20 mouse cellular contexts compared by ENCODE assay signal in genomic region chr6:141136664-141137375, GRCm38 (mm10).
DNase-seq lines count a peak whose midpoint lies in the region; ATAC-seq and TF ChIP-seq lines count a peak whose summit lies in the region.
"Had no signal": no experiment of that assay in that cellular context is flagged by ENCODE, and none has a peak within 500 bp of the region (broad histone marks: within the 10 kb centered on the region; RNA-seq: fewer than 3 reads in every experiment).

No protein-coding gene starts in this region.

- TF ChIP-seq CTCF in cerebellum, adult 2 months (IDR thresholded peaks at IDR 0.05; ENCODE audit: borderline replicate concordance, insufficient read depth, low read depth, low read length), result no peak
- no peak for TF ChIP-seq CTCF in hindbrain, postnatal 0 days (IDR thresholded peaks at IDR 0.05; ENCODE audit: low read depth)

- TF ChIP-seq POLR2A in cerebellum, adult 2 months (IDR thresholded peaks at IDR 0.05; ENCODE audit: borderline replicate concordance, insufficient read depth, low read length), result no peak

- no peak overlapping the region for H3K27ac ChIP-seq in cerebellum, adult 2 months (ENCODE audit: insufficient read depth, low read length)
- no peak overlapping the region for H3K27ac ChIP-seq in hindbrain, postnatal 0 days
- H3K27ac ChIP-seq in hindbrain, embryonic 10.5 days, result no peak overlapping the region
- H3K27ac ChIP-seq in midbrain, embryonic 11.5 days (ENCODE audit: low read depth, low read length), result no peak overlapping the region
- H3K27ac ChIP-seq in midbrain, embryonic 16.5 days (ENCODE audit: low read length), result no peak overlapping the region
- H3K27ac ChIP-seq: liver, embryonic 12.5 days had no signal

- peak; percentile 8 to 25 for DNase-seq in cerebellum, postnatal 10 days
- DNase-seq in cerebellum, adult 2 months, result no peak
- DNase-seq in hindbrain, postnatal 0 days (ENCODE audit: low spot score), result peak; percentile 5
- no peak for DNase-seq in hindbrain, embryonic 10.5 days (ENCODE audit: low spot score)
- no peak for DNase-seq in midbrain, embryonic 11.5 days (ENCODE audit: low spot score, missing footprints)
- DNase-seq in thymus, postnatal 4 days, result no peak
- no peak for DNase-seq in heart, postnatal 14 days
- DNase-seq: adrenal gland, adult 2 months; cerebellum, adult 11-12 months; heart, postnatal 4 days; kidney, adult 11 months; lung, embryonic 14.5 days; lung, postnatal 4 days; right cerebral cortex, postnatal 25 days had no signal

- 39% methylated on average over 12 of the region's 12 CpGs for WGBS in cerebellum, adult 2 months
- 61% methylated on average over 12 of the region's 12 CpGs for WGBS in hindbrain, postnatal 0 days
- 73% methylated on average over 12 of the region's 12 CpGs for WGBS in hindbrain, embryonic 10.5 days
- 71% methylated on average over 12 of the region's 12 CpGs for WGBS in midbrain, embryonic 11.5 days
- 67% methylated on average over 12 of the region's 12 CpGs for WGBS in midbrain, embryonic 16.5 days

- H3K27me3 ChIP-seq in cerebellum, adult 2 months (ENCODE audit: control insufficient read depth, insufficient read depth, low read length), result no peaks in the 10 kb centered on the region
- no peaks in the 10 kb centered on the region for H3K27me3 ChIP-seq in hindbrain, postnatal 0 days (ENCODE audit: insufficient read depth, low read length)
- H3K27me3 ChIP-seq in hindbrain, embryonic 10.5 days (ENCODE audit: insufficient read depth, poor library complexity, severe bottlenecking), result no peaks in the 10 kb centered on the region
- no peaks in the 10 kb centered on the region for H3K27me3 ChIP-seq in midbrain, embryonic 11.5 days (ENCODE audit: control insufficient read depth, insufficient read depth, low read length)
- no peaks in the 10 kb centered on the region for H3K27me3 ChIP-seq in midbrain, embryonic 16.5 days (ENCODE audit: control insufficient read depth, insufficient read depth, low read depth, low read length)
- H3K27me3 ChIP-seq: CH12.LX; heart, embryonic 12.5 days; liver, embryonic 12.5 days had no signal

- H3K4me2 ChIP-seq in hindbrain, postnatal 0 days (ENCODE audit: low read depth, low read length), result no peak overlapping the region
- no peak overlapping the region for H3K4me2 ChIP-seq in midbrain, embryonic 11.5 days
- H3K4me2 ChIP-seq in midbrain, embryonic 16.5 days (ENCODE audit: low read length), result no peak overlapping the region
- H3K4me2 ChIP-seq: heart, embryonic 12.5 days; liver, embryonic 12.5 days; lung, embryonic 14.5 days had no signal

- no peak overlapping the region for H3K9ac ChIP-seq in hindbrain, postnatal 0 days (replicated peaks; ENCODE audit: low read length)
- H3K9ac ChIP-seq in midbrain, embryonic 11.5 days (ENCODE audit: low read length), result no peak overlapping the region
- no peak overlapping the region for H3K9ac ChIP-seq in midbrain, embryonic 16.5 days (ENCODE audit: low read depth, low read length)
- H3K9ac ChIP-seq: heart, embryonic 12.5 days; liver, embryonic 12.5 days; lung, embryonic 14.5 days had no signal

- no peaks in the 10 kb centered on the region for H3K36me3 ChIP-seq in hindbrain, postnatal 0 days (ENCODE audit: insufficient read depth, low read length)
- no peaks in the 10 kb centered on the region for H3K36me3 ChIP-seq in hindbrain, embryonic 10.5 days
- H3K36me3 ChIP-seq in midbrain, embryonic 11.5 days (ENCODE audit: control insufficient read depth, insufficient read depth, low read length), result no peaks in the 10 kb centered on the region
- no peaks in the 10 kb centered on the region for H3K36me3 ChIP-seq in midbrain, embryonic 16.5 days (ENCODE audit: control insufficient read depth, insufficient read depth, low read length)
- H3K36me3 ChIP-seq: heart, embryonic 12.5 days; liver, embryonic 12.5 days had no signal

- H3K4me1 ChIP-seq in cerebellum, adult 2 months (ENCODE audit: control insufficient read depth, insufficient read depth, low read length), result no peaks in the 10 kb centered on the region; the same call in 1 of the 2 replicates
- peaks cover 3% of the 10 kb centered on the region; the same call in 1 of the 2 replicates for H3K4me1 ChIP-seq in hindbrain, postnatal 0 days (ENCODE audit: insufficient read depth, low read length)
- 0 out of 2 replicates have a peak, but pooled peaks cover 5% of the 10 kb centered on the region for H3K4me1 ChIP-seq in hindbrain, embryonic 10.5 days (replicated peaks)
- no peaks in the 10 kb centered on the region for H3K4me1 ChIP-seq in midbrain, embryonic 11.5 days (ENCODE audit: control insufficient read depth, insufficient read depth, low read length)
- no peaks in the 10 kb centered on the region for H3K4me1 ChIP-seq in midbrain, embryonic 16.5 days (ENCODE audit: control insufficient read depth, insufficient read depth, low read length)
- H3K4me1 ChIP-seq: heart, embryonic 12.5 days; liver, embryonic 12.5 days had no signal

- no peak for ATAC-seq in hindbrain, postnatal 0 days
- ATAC-seq in midbrain, embryonic 11.5 days (ENCODE audit: low FRiP score), result peak; percentile 41; the same call in 1 of the 2 replicates
- ATAC-seq in midbrain, embryonic 16.5 days, result no peak
- ATAC-seq: forebrain, embryonic 14.5 days; liver, embryonic 12.5 days had no signal

- intact Hi-C loops in heart, postnatal 14 days (cut with DNase I), result no loop called here

- no peak overlapping the region for H3K4me3 ChIP-seq in cerebellum, adult 2 months (replicated peaks; ENCODE audit: insufficient read depth, low read depth, low read length)
- no peak overlapping the region for H3K4me3 ChIP-seq in hindbrain, postnatal 0 days (ENCODE audit: low read length)
- H3K4me3 ChIP-seq in hindbrain, embryonic 10.5 days, result no peak overlapping the region
- H3K4me3 ChIP-seq in midbrain, embryonic 11.5 days (ENCODE audit: low read depth, low read length), result no peak overlapping the region
- no peak overlapping the region for H3K4me3 ChIP-seq in midbrain, embryonic 16.5 days (ENCODE audit: low read depth, low read length)
- H3K4me3 ChIP-seq: erythroblast, embryonic 14.5 days; heart, embryonic 12.5 days; liver, embryonic 12.5 days had no signal

- H3K9me3 ChIP-seq in hindbrain, postnatal 0 days (ENCODE audit: low read length), result no peaks in the 10 kb centered on the region
- H3K9me3 ChIP-seq in hindbrain, embryonic 10.5 days, result no peaks in the 10 kb centered on the region
- no peaks in the 10 kb centered on the region for H3K9me3 ChIP-seq in midbrain, embryonic 11.5 days (ENCODE audit: control insufficient read depth, low read length)
- no peaks in the 10 kb centered on the region for H3K9me3 ChIP-seq in midbrain, embryonic 16.5 days (replicated peaks; ENCODE audit: control insufficient read depth, low read length, poor library complexity, severe bottlenecking)
- H3K9me3 ChIP-seq: heart, embryonic 12.5 days; liver, embryonic 12.5 days had no signal

Comparison
In these comparisons a context has a peak if more than half of its experiments do, and no peak if none do; other contexts are left out.
1. DNase-seq: peak in cerebellum, postnatal 10 days (2 of 2) and hindbrain, postnatal 0 days (single experiment); none in cerebellum, adult 2 months (0 of 2), hindbrain, embryonic 10.5 days (single experiment), midbrain, embryonic 11.5 days (single experiment), thymus, postnatal 4 days (single experiment) and heart, postnatal 14 days (0 of 2).